Mouse (Mus musculus): ENCODE results near the gene Ube2v1. TPM values are rescaled to one million over a fixed set of nuclear protein-coding genes. Genes with fewer than 3 reads are reported as not detected.

Gene Ube2v1
- total and polyA plus RNA-seq, 3 experiments, result 164 to 343 TPM; not detected in 1

DNA sequence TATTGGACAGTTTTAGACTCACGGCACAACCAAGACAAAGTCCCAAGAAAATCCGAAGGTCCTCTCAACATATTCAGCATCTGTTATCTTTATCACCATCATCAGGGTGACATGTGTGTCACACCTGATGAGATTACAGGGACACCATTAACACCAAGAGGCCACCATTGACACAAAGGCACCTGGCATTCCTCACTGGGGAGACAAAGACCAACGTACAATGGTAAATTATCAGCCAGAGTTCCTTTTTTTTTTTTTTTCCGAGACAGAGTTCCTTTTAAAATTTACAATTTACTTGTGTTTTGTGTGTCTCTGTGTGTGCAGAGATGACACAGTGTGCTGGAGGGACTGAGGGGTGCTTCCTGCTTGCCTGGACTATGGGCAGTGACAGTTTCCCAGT is 37.5 kb upstream of the Ube2v1 start:
- Histone ChIP-seq H3K9me3 (replicated peaks; ENCODE audit: insufficient read depth, low read length) (no peaks in the 10 kb centered on the region), H3K9ac (ENCODE audit: control insufficient read depth, low read depth, low read length, poor library complexity, severe bottlenecking) (no peak overlapping the region), H3K27me3 (ENCODE audit: control insufficient read depth in 1 of 2, insufficient read depth in 2 of 2, low read length in 2 of 2) (peaks cover 0 to 1% of the 10 kb centered on the region in 2 experiments; a peak in 1 of 4 replicates), H3K79me2 (ENCODE audit: control insufficient read depth, insufficient read depth, low read length, poor library complexity) (no peaks in the 10 kb centered on the region), H3K36me3 (ENCODE audit: control insufficient read depth in 1 of 2, insufficient read depth in 2 of 2, low read length in 2 of 2) (no peaks in the 10 kb centered on the region; a peak in 1 of 4 replicates), H3K4me1 (ENCODE audit: control insufficient read depth in 1 of 2, insufficient read depth in 2 of 2, low read length in 2 of 2) (peaks cover 0 to 3% of the 10 kb centered on the region in 2 experiments; a peak in 2 of 4 replicates), H3K27ac (ENCODE audit: control insufficient read depth, low read depth, low read length) (no peak overlapping the region), H3K4me3 (ENCODE audit: control insufficient read depth in 1 of 2, insufficient read depth in 1 of 2, low read depth in 2 of 2, low read length in 2 of 2) (no peak overlapping the region)
- TF ChIP-seq ZNF384 (IDR thresholded peaks at IDR 0.05; ENCODE audit: low read depth, low read length), result peak; percentile 76
- no peak for TF ChIP-seq POLR2AphosphoS2 (IDR thresholded peaks at IDR 0.05; ENCODE audit: low read length)
- no peak for DNase-seq (ENCODE audit: low read depth, low spot score)

- DNase-seq (ENCODE audit: low read depth, low spot score), result no peak
- H3K79me2 ChIP-seq (ENCODE audit: control insufficient read depth, insufficient read depth, low read length, poor library complexity), result no peaks in the 10 kb centered on the region
- peaks cover 0 to 3% of the 10 kb centered on the region in 2 experiments; a peak in 2 of 4 replicates for H3K4me1 ChIP-seq (ENCODE audit: control insufficient read depth in 1 of 2, insufficient read depth in 2 of 2, low read length in 2 of 2)
- H3K9me3 ChIP-seq (replicated peaks; ENCODE audit: insufficient read depth, low read length), result no peaks in the 10 kb centered on the region
- H3K36me3 ChIP-seq (ENCODE audit: control insufficient read depth in 1 of 2, insufficient read depth in 2 of 2, low read length in 2 of 2), result no peaks in the 10 kb centered on the region; a peak in 1 of 4 replicates
- H3K27ac ChIP-seq (ENCODE audit: control insufficient read depth, low read depth, low read length), result no peak overlapping the region
- no peak overlapping the region for H3K4me3 ChIP-seq (ENCODE audit: control insufficient read depth in 1 of 2, insufficient read depth in 1 of 2, low read depth in 2 of 2, low read length in 2 of 2)
- no peak for TF ChIP-seq TCF12 (IDR thresholded peaks at IDR 0.05; ENCODE audit: low read depth, low read length)
- no peak for TF ChIP-seq CHD1 (IDR thresholded peaks at IDR 0.05; ENCODE audit: low read depth, low read length)
- TF ChIP-seq ETS1 (IDR thresholded peaks at IDR 0.05; ENCODE audit: low read depth, low read length), result no peak
- no peak for TF ChIP-seq POLR2A (IDR thresholded peaks at IDR 0.05; ENCODE audit: control insufficient read depth in 1 of 2, insufficient read depth in 1 of 2, low read depth in 1 of 2, low read length in 2 of 2, poor library complexity in 1 of 2)
- no peak for TF ChIP-seq CTCF (IDR thresholded peaks at IDR 0.05 in 2 of 3, conservative IDR thresholded peaks at IDR 0.05 in 1 of 3; ENCODE audit: control insufficient read depth in 1 of 3, insufficient read depth in 1 of 3, low read depth in 2 of 3, low read length in 3 of 3, poor library complexity in 1 of 3, severe bottlenecking in 1 of 3)
- TF ChIP-seq MAZ (IDR thresholded peaks at IDR 0.05; ENCODE audit: low read depth, low read length), result no peak
- no peak for TF ChIP-seq POLR2AphosphoS2 (IDR thresholded peaks at IDR 0.05; ENCODE audit: low read length)
- no peak for TF ChIP-seq ZKSCAN1 (IDR thresholded peaks at IDR 0.05; ENCODE audit: low read depth, low read length)
- TF ChIP-seq TAL1 (IDR thresholded peaks at IDR 0.05; ENCODE audit: low read length), result no peak
- TF ChIP-seq MYC (IDR thresholded peaks at IDR 0.05; ENCODE audit: low read depth, low read length), result no peak
- TF ChIP-seq SIN3A (IDR thresholded peaks at IDR 0.05; ENCODE audit: low read length), result no peak
- TF ChIP-seq SMC3 (IDR thresholded peaks at IDR 0.05; ENCODE audit: low read depth, low read length), result no peak
- H3K9ac ChIP-seq (ENCODE audit: control insufficient read depth, low read depth, low read length, poor library complexity, severe bottlenecking), result no peak overlapping the region
- H3K27me3 ChIP-seq (ENCODE audit: control insufficient read depth in 1 of 2, insufficient read depth in 2 of 2, low read length in 2 of 2), result peaks cover 0 to 1% of the 10 kb centered on the region in 2 experiments; a peak in 1 of 4 replicates
Measured at GRCm38 (mm10) chr2:167668426-167668825, 36.5 kb upstream of the Ube2v1 start.

DNA sequence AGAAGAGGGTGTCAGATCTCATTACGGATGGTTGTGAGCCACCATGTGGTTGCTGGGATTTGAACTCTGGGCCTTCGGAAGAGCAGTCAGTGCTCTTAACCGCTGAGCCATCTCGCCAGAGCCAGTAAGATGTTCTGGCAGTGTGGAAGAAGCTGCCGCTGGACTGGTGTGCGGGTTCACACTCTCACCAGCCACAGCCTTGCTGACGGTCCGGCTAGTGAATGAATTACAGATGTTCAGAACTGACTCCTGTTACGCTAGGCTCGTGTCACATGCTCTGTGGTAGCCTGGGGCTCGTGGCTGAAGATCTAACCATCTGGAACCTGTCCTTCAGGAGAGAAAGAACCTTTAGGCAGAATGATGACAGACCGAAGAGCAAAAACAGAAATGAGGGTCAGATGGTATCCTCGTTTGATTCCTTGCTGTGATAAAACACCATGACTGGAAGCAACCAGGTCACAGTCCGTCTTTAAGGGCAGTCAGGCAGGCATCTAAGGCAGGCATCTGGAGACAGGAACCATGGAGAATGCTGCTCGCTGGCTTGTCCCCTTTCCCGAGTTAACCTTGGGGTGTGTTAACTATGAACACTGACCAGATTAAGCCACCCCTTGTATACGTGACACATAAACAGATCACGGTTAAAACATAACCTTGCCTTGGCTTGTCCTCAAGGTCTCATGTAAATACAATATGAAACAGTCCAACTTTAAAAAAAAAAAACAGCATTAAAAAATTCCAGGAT is 34.2 kb upstream of the Ube2v1 start:
- DNase-seq (ENCODE audit: low read depth, low spot score), result no peak
- H3K79me2 ChIP-seq (ENCODE audit: control insufficient read depth, insufficient read depth, low read length, poor library complexity), result peaks cover 1% of the 10 kb centered on the region
- H3K4me1 ChIP-seq (ENCODE audit: control insufficient read depth in 1 of 2, insufficient read depth in 2 of 2, low read length in 2 of 2), result peaks cover 0 to 6% of the 10 kb centered on the region in 2 experiments; a peak in 3 of 4 replicates
- TF ChIP-seq USF2 (IDR thresholded peaks at IDR 0.05; ENCODE audit: borderline replicate concordance in 1 of 2, insufficient read depth in 1 of 2, low read depth in 1 of 2, low read length in 2 of 2), result no peak
- TF ChIP-seq KAT2A (conservative IDR thresholded peaks at IDR 0.05; ENCODE audit: low read depth, low read length), result no peak
- no peak for TF ChIP-seq MYC (IDR thresholded peaks at IDR 0.05; ENCODE audit: low read depth, low read length)
- TF ChIP-seq SIN3A (IDR thresholded peaks at IDR 0.05; ENCODE audit: low read length), result no peak
- no peak for TF ChIP-seq SMC3 (IDR thresholded peaks at IDR 0.05; ENCODE audit: low read depth, low read length)
- TF ChIP-seq ELF1 (IDR thresholded peaks at IDR 0.05; ENCODE audit: low read depth, low read length), result no peak
- no peak for TF ChIP-seq EP300 (IDR thresholded peaks at IDR 0.05; ENCODE audit: low read depth in 1 of 2, low read length in 2 of 2)
- no peak for TF ChIP-seq CHD2 (IDR thresholded peaks at IDR 0.05; ENCODE audit: low read length)
- TF ChIP-seq POLR2A (IDR thresholded peaks at IDR 0.05; ENCODE audit: control insufficient read depth in 1 of 2, insufficient read depth in 1 of 2, low read depth in 1 of 2, low read length in 2 of 2, poor library complexity in 1 of 2), result no peak
- TF ChIP-seq TBP (IDR thresholded peaks at IDR 0.05; ENCODE audit: low read depth, low read length), result no peak
- TF ChIP-seq NRF1 (IDR thresholded peaks at IDR 0.05; ENCODE audit: insufficient read depth, low read depth, low read length, poor library complexity, severe bottlenecking), result no peak
- TF ChIP-seq BHLHE40 (IDR thresholded peaks at IDR 0.05; ENCODE audit: borderline replicate concordance, low read depth, low read length), result no peak
- no peak for TF ChIP-seq TAL1 (IDR thresholded peaks at IDR 0.05; ENCODE audit: low read length)
- TF ChIP-seq ZNF384 (IDR thresholded peaks at IDR 0.05; ENCODE audit: low read depth, low read length), result no peak
- no peak for TF ChIP-seq MAX (IDR thresholded peaks at IDR 0.05; ENCODE audit: low read length)
- TF ChIP-seq CTCF (IDR thresholded peaks at IDR 0.05 in 2 of 3, conservative IDR thresholded peaks at IDR 0.05 in 1 of 3; ENCODE audit: control insufficient read depth in 1 of 3, insufficient read depth in 1 of 3, low read depth in 2 of 3, low read length in 3 of 3, poor library complexity in 1 of 3, severe bottlenecking in 1 of 3), result no peak
- TF ChIP-seq GABPA (IDR thresholded peaks at IDR 0.05; ENCODE audit: low read depth, low read length), result no peak

More for the DNA sequence above, 34.2 kb upstream of the Ube2v1 start:
- no peak overlapping the region for H3K9ac ChIP-seq (ENCODE audit: control insufficient read depth, low read depth, low read length, poor library complexity, severe bottlenecking)
- no peaks in the 10 kb centered on the region for H3K36me3 ChIP-seq (ENCODE audit: control insufficient read depth in 1 of 2, insufficient read depth in 2 of 2, low read length in 2 of 2)
- H3K4me3 ChIP-seq (ENCODE audit: control insufficient read depth in 1 of 2, insufficient read depth in 1 of 2, low read depth in 2 of 2, low read length in 2 of 2), result no peak overlapping the region
- H3K27me3 ChIP-seq (ENCODE audit: control insufficient read depth in 1 of 2, insufficient read depth in 2 of 2, low read length in 2 of 2), result peaks cover 0 to 1% of the 10 kb centered on the region in 2 experiments; a peak in 1 of 4 replicates
- no peak overlapping the region for H3K27ac ChIP-seq (ENCODE audit: control insufficient read depth, low read depth, low read length)
- no peaks in the 10 kb centered on the region for H3K9me3 ChIP-seq (replicated peaks; ENCODE audit: insufficient read depth, low read length)
